Mouse (Mus musculus) urinary bladder, postnatal 10 days (tissue): ENCODE data around the gene Lgmn.

ENCODE experiments used
- DNase-seq: peaks from one replicate; pipeline ENCODE4 v3.0.0; 2022; ENCODE audit warnings: low spot score

The Lgmn gene

GRCm38 (mm10) chr12:102345031-102345815 lies 94.4 kb downstream of the Lgmn start:
- no peak for DNase-seq
